Mouse (Mus musculus) heart, adult 2 months (tissue): ENCODE measurements around the gene Rcn1.

Experiments used
- CTCF ChIP-seq: fragments of 200-600 bp; IDR thresholded peaks from 2 replicates; pipeline ENCODE4 v1.8.1; 2022; ENCODE audit warnings: antibody characterized with exemption, mild to moderate bottlenecking, moderate library complexity
- EP300 ChIP-seq: fragments of 200-500 bp; IDR thresholded peaks from 2 replicates; pipeline ENCODE4 v1.6.1; 2011; ENCODE audit warnings: low read depth, low read length, control low read depth; ENCODE audit not compliant: insufficient read depth

DNA sequence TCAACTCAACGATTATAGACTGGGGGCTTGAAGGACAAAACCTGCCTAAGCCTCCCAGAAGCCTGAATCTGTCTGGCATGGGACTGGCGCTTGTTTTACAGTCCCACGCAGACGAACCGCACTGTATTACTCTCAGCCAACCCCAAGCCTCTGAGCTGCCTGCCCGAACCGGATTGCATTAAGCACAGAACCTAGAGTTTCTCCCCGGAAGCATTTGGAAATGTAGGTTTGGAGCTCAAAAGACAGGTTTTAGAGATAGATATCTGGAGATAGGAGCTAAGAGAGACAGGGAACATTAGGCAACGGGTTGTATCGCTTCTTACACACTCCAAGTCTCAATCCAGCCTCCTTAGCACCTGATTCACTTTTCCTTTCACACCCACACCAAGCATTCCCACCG, 25.5 kb downstream of the Rcn1 start:
- TF ChIP-seq CTCF (no peak), EP300 (no peak)
